Mouse (Mus musculus) lung, postnatal 0 days (tissue): ENCODE data around the gene Rps10. TPM values are rescaled to one million over a fixed set of nuclear protein-coding genes. Genes with fewer than 3 reads are reported as not detected.

Experiments used
- ATAC-seq: fragments of 200-750 bp; cut with Nextera tagmentation; 2 replicates; pipeline ENCODE4 v1.8.0; 2017; ENCODE audit warnings: moderate library complexity
- DNase-seq: peaks from one replicate; pipeline ENCODE4 v3.0.0-alpha.2; 2016; ENCODE audit warnings: low spot score
- H3K27ac ChIP-seq: fragments of 300-500 bp; sonication (generic); 2 replicates; pipeline ENCODE4 v1.5.1; 2014; ENCODE audit warnings: antibody characterized with exemption, mild to moderate bottlenecking, low read length, mixed read lengths
- H3K27me3 ChIP-seq: fragments of 300-500 bp; sonication (generic); replicated peaks from 2 replicates; pipeline ENCODE4 v1.6.1; 2014; ENCODE audit warnings: low read length, mixed read lengths; ENCODE audit not compliant: insufficient read depth
- H3K36me3 ChIP-seq: fragments of 300-500 bp; sonication (generic); 2 replicates; pipeline ENCODE4 v1.6.1; 2014; ENCODE audit warnings: low read length, mixed read lengths; ENCODE audit not compliant: insufficient read depth
- H3K4me1 ChIP-seq: fragments of 300-500 bp; sonication (generic); 2 replicates; pipeline ENCODE4 v1.6.1; 2014; ENCODE audit warnings: antibody characterized with exemption, low read depth, low read length, mixed read lengths; ENCODE audit not compliant: insufficient read depth
- H3K4me2 ChIP-seq: fragments of 300-500 bp; sonication (generic); replicated peaks from 2 replicates; pipeline ENCODE4 v1.6.1; 2014; ENCODE audit warnings: low read depth, mild to moderate bottlenecking, low read length, moderate library complexity, mixed read lengths
- H3K4me3 ChIP-seq: fragments of 300-500 bp; sonication (generic); 2 replicates; pipeline ENCODE4 v1.5.1; 2014; ENCODE audit warnings: low read depth, low read length
- H3K9ac ChIP-seq: fragments of 300-500 bp; sonication (generic); replicated peaks from 2 replicates; pipeline ENCODE4 v1.6.1; 2014; ENCODE audit warnings: low read depth, mild to moderate bottlenecking
- H3K9me3 ChIP-seq: fragments of 300-500 bp; sonication (generic); 2 replicates; pipeline ENCODE4 v1.6.1; 2016; ENCODE audit warnings: low read length, mixed read lengths
- CTCF ChIP-seq: IDR thresholded peaks from 2 replicates; pipeline ENCODE4 v1.5.1; 2016; ENCODE audit warnings: antibody characterized with exemption, mild to moderate bottlenecking
- EP300 ChIP-seq: IDR thresholded peaks from 2 replicates; pipeline ENCODE4 v1.6.1; 2016; ENCODE audit warnings: antibody characterized with exemption, mild to moderate bottlenecking, control low read depth
- WGBS: fragments of 180-500 bp; shearing (Covaris S2); extraction: QIAGEN DNeasy Blood & Tissue Kit; methylation state at CpG from one replicate; pipeline ENCODE4 v1.1.7; 2014; 5-methylcytosine and 5-hydroxymethylcytosine counted together
- polyA plus RNA-seq: library from polyadenylated mRNA; unstranded; fragments of >200 nt; fragmentation: Nextera tagmentation; extraction: Ambion mirVana; gene quantifications from 2 replicates; pipeline ENCODE4 v1.2.1, GENCODE M21; 2015

Gene Rps10
- polyA plus RNA-seq, 1 experiment from 2014 or later: 659 TPM

DNA sequence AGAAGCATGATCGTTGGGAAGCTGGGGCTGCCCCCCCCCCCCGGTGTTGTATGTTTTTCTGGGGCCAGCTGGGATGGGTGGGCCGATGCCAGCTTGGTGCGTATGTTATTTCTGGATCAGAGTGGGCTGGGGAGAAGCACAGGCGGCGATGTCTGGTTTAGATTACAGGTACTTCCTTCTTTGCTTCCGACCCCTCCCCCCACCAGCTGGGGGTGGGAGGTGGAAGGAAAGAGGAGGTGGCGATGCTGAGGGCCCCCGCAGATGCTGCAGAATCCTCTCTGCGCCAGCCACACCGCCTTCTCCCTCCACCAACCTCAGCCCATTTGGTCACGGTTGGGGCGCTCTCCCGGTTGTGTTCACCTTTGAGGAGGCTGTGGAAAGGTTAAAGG, 19.5 kb upstream of the Rps10 start:
- H3K27me3 ChIP-seq: peaks cover 23% of the 10 kb centered on the region
- H3K4me1 ChIP-seq: no peaks in the 10 kb centered on the region
- WGBS: 3% methylated on average over 11 of the region's 14 CpGs
- no peak overlapping the region for H3K27ac ChIP-seq
- H3K4me2 ChIP-seq: no peak overlapping the region
- TF ChIP-seq CTCF (no peak), EP300 (no peak)
- H3K36me3 ChIP-seq: no peaks in the 10 kb centered on the region
- DNase-seq: no peak
- no peak for ATAC-seq
- no peaks in the 10 kb centered on the region for H3K9me3 ChIP-seq
- no peak overlapping the region for H3K9ac ChIP-seq
- no peak overlapping the region for H3K4me3 ChIP-seq

- TF ChIP-seq EP300 (no peak), CTCF (no peak)
- Histone ChIP-seq H3K9me3 (no peaks in the 10 kb centered on the region), H3K4me1 (no peaks in the 10 kb centered on the region), H3K4me3 (peak within 1 kb of the TSS; percentile 25; the same call in 1 of the 2 replicates), H3K27me3 (peaks cover 23% of the 10 kb centered on the region), H3K9ac (no peak within 1 kb of the TSS), H3K36me3 (no peaks in the 10 kb centered on the region), H3K27ac (no peak within 1 kb of the TSS), H3K4me2 (peak within 1 kb of the TSS; percentile 50)
- DNase-seq (peak; percentile 27), ATAC-seq (peak; percentile 56)
- WGBS: 2% methylated on average over 45 of the region's 65 CpGs
Observed at GRCm38 (mm10) chr17:27655089-27656010, 18.9 kb upstream of the Rps10 start, which contains the start of gene Pacsin1. Gene Pacsin1 (plus strand): TSS chr17:27655509.

DNA sequence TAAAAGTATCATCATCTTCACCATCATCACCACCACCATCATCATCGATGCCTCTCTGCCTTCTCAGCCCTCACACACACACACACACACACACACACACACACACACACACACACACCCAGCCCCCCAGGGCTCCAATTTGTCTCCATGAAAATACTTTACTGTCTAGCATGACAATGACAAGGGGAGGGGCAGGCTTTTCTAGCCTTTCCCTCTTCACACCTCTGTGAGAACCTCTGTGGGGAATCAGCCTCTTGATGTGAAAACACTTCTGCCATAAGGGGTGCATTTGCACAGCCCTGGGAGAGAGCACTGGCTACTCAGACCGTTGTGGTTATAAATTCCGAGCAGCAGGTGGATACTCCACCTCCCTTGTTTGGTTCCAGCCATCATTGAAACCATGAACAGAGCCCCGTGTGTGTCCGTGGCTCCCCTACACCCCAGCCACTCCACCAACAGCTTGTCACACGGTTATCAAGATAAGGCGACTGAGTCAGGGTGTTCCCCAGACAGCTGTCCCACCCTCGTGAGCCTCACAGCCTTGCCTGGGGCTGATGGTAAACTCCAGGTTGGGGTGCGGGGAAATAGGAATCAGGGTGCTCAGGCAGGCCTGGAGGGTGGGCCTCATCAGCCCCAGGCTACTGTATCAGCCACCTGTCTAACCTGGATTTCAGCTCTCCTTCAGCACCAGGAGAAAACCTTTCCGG, 16.9 kb upstream of the Rps10 start:
- Histone ChIP-seq H3K4me3 (no peak overlapping the region), H3K36me3 (no peaks in the 10 kb centered on the region), H3K4me1 (no peaks in the 10 kb centered on the region), H3K27ac (no peak overlapping the region), H3K9me3 (no peaks in the 10 kb centered on the region), H3K9ac (no peak overlapping the region), H3K4me2 (no peak overlapping the region), H3K27me3 (peaks cover 23% of the 10 kb centered on the region)
- no peak for TF ChIP-seq EP300
- no peak for TF ChIP-seq CTCF
- no peak for ATAC-seq
- DNase-seq: no peak
- 48% methylated on average over 10 of the region's 10 CpGs for WGBS

DNA sequence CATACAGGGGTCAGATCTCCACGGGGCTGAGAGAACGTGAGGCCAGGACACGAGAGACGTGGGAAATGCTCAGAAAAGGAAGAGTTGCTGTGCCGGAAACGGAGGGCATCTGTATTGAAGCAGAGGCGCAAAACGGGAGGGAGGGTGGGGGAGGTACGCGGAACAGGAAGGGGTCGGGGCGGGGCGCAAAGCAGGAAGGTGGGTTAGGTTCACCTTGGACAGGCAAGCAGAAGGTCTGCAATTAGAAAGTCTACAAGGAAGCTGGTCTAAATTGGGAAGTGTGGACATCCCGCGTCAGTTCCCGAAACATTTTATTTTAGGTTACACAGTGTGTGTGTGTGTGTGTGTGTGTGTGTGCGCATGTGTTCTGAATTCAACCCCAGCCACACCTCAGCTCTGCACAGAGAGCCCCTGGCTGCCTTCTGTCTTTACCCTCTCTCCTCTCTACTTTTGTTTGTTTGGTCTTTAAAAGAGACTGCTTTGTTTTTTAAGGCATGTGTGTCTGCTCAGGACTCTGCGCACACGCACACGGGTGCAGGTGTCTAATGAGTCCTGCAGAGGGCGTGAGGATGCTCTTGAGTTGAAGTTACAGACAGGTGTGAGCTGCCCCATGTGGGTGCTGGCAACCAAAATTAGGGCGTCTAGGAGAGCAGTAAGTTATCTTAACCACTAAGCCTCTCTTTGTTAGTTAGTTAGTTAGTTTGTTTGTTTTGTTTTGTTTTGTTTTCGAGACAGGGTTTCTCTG, 15.7 kb upstream of the Rps10 start:
- TF ChIP-seq EP300: no peak
- Histone ChIP-seq H3K4me3 (no peak overlapping the region), H3K9ac (no peak overlapping the region), H3K27me3 (peaks cover 22% of the 10 kb centered on the region), H3K4me1 (no peaks in the 10 kb centered on the region), H3K27ac (no peak overlapping the region), H3K4me2 (no peak overlapping the region), H3K36me3 (no peaks in the 10 kb centered on the region), H3K9me3 (no peaks in the 10 kb centered on the region)
- ATAC-seq (no peak), DNase-seq (no peak)
- 71% methylated on average over 23 of the region's 23 CpGs for WGBS

GRCm38 (mm10) chr17:27650586-27650985, 14.1 kb upstream of the Rps10 start:
- ATAC-seq (no peak), DNase-seq (no peak)
- no peaks in the 10 kb centered on the region for H3K36me3 ChIP-seq
- no peaks in the 10 kb centered on the region for H3K9me3 ChIP-seq
- no peak overlapping the region for H3K4me3 ChIP-seq
- WGBS: 71% methylated on average over 13 of the region's 13 CpGs
- no peak overlapping the region for H3K4me2 ChIP-seq
- no peak overlapping the region for H3K27ac ChIP-seq
- peaks cover 8% of the 10 kb centered on the region for H3K27me3 ChIP-seq
- H3K4me1 ChIP-seq: no peaks in the 10 kb centered on the region
- no peak overlapping the region for H3K9ac ChIP-seq
- TF ChIP-seq EP300 (no peak), CTCF (no peak)

GRCm38 (mm10) chr17:27650160-27650559, 13.7 kb upstream of the Rps10 start:
- H3K9ac ChIP-seq: no peak overlapping the region
- H3K4me2 ChIP-seq: no peak overlapping the region
- TF ChIP-seq EP300: no peak
- TF ChIP-seq CTCF: peak; percentile 88
- no peaks in the 10 kb centered on the region for H3K36me3 ChIP-seq
- no peak; the same call in 1 of the 2 replicates for ATAC-seq
- H3K9me3 ChIP-seq: no peaks in the 10 kb centered on the region
- peaks cover 5% of the 10 kb centered on the region for H3K27me3 ChIP-seq
- H3K4me3 ChIP-seq: no peak overlapping the region
- DNase-seq: peak; percentile 70
- no peak overlapping the region for H3K27ac ChIP-seq
- 9% methylated on average over 12 of the region's 12 CpGs for WGBS
- H3K4me1 ChIP-seq: no peaks in the 10 kb centered on the region
